Mouse (Mus musculus) kidney, postnatal 36 days (tissue): ENCODE data around the gene Rdh16f1.

Experiments used
- DNase-seq, 2 experiments: peaks; one replicate each; pipeline ENCODE4 v3.0.0; 2021 to 2022; ENCODE audit warnings: mixed read lengths in 2 of 2

The Rdh16f1 gene

GRCm38 (mm10) chr10:127759181-127760110 is at the start of gene Rdh16f1, which contains the start of gene Rdh1:
Gene Rdh16f1, plus strand, starts transcription at chr10:127759787.
Gene Rdh1, plus strand, starts transcription at chr10:127759721.
- DNase-seq = no peak

GRCm38 (mm10) chr10:127710331-127710730 is 49.3 kb upstream of the Rdh16f1 start:
- no peak for DNase-seq

- DNase-seq = no peak
These were observed 46.9 kb upstream of the Rdh16f1 start for GRCm38 (mm10) chr10:127712736-127713135.

- DNase-seq = no peak
These were observed 37.7 kb upstream of the Rdh16f1 start for GRCm38 (mm10) chr10:127721671-127722418.

GRCm38 (mm10) chr10:127724178-127724577 is 35.4 kb upstream of the Rdh16f1 start, which contains the start of gene Tac2:
Gene Tac2, plus strand, starts transcription at chr10:127724478.
- no peak for DNase-seq

GRCm38 (mm10) chr10:127725136-127725535 is 34.5 kb upstream of the Rdh16f1 start:
- DNase-seq = no peak

- no peak for DNase-seq
These were observed 31.1 kb upstream of the Rdh16f1 start for GRCm38 (mm10) chr10:127728437-127728836.

- no peak for DNase-seq
These were observed 29.2 kb upstream of the Rdh16f1 start for GRCm38 (mm10) chr10:127730285-127730932.

- DNase-seq = no peak
These were observed 28.7 kb upstream of the Rdh16f1 start for GRCm38 (mm10) chr10:127730933-127731310.

GRCm38 (mm10) chr10:127731397-127731796 is 28.2 kb upstream of the Rdh16f1 start:
- DNase-seq = no peak

GRCm38 (mm10) chr10:127734434-127734833 is 25.2 kb upstream of the Rdh16f1 start:
- no peak for DNase-seq

- DNase-seq = no peak
These were observed 23.3 kb upstream of the Rdh16f1 start for GRCm38 (mm10) chr10:127736266-127736665.

- DNase-seq = no peak
These were observed 22.7 kb upstream of the Rdh16f1 start for GRCm38 (mm10) chr10:127736916-127737315.

- no peak for DNase-seq
These were observed 22.0 kb upstream of the Rdh16f1 start for GRCm38 (mm10) chr10:127737552-127737951.

- peak; percentile 66 to 67 for DNase-seq
These were observed 21.3 kb upstream of the Rdh16f1 start for GRCm38 (mm10) chr10:127738151-127738882.

- DNase-seq = peak; percentile 77 to 91
These were observed 20.4 kb upstream of the Rdh16f1 start, which contains the start of gene Zbtb39 for GRCm38 (mm10) chr10:127739083-127739660. Gene Zbtb39, plus strand, starts transcription at chr10:127739538.

- DNase-seq = peak in 1 of 2 experiments; percentile 57
These were observed 19.9 kb upstream of the Rdh16f1 start for GRCm38 (mm10) chr10:127739661-127740161.

- DNase-seq = peak; percentile 64 to 85
These were observed 14.9 kb upstream of the Rdh16f1 start for GRCm38 (mm10) chr10:127744661-127745060.

GRCm38 (mm10) chr10:127745886-127746285 is 13.7 kb upstream of the Rdh16f1 start:
- peak in 1 of 2 experiments; percentile 45 for DNase-seq

- DNase-seq = peak; percentile 73 to 77
These were observed 12.3 kb upstream of the Rdh16f1 start for GRCm38 (mm10) chr10:127747254-127747653.

GRCm38 (mm10) chr10:127748847-127749612 is 10.6 kb upstream of the Rdh16f1 start:
- DNase-seq = peak; percentile 75 to 89
